Mouse (Mus musculus) liver, postnatal 0 days (tissue): ENCODE results near the gene Gm11733.

Experiments
- CTCF ChIP-seq: sonication (generic); IDR thresholded peaks from 2 replicates; pipeline ENCODE4 v1.5.1; 2016; ENCODE audit warnings: antibody characterized with exemption, low read depth
- EP300 ChIP-seq: IDR thresholded peaks from 2 replicates; pipeline ENCODE4 v1.6.1; 2016; ENCODE audit warnings: antibody characterized with exemption, low read depth, mild to moderate bottlenecking

DNA sequence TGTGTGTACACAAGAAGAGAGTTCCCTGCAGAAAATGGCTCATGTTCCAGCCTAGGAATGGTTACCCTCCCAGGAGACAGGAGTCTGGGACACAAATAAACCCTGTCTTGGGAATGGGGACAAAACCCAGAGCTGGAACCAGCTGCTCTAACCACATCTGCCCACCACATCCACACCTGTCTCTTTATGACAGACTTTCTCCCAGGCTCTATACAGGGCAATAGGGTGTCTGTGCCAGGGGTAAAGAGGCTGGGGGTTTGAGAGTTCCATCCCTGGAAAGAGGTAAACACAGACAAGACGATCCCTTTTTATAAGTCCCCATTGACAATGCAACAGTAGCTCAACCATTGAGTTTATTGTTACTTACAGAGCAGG lies 14.0 kb downstream of the Gm11733 start:
- no peak for TF ChIP-seq CTCF
- TF ChIP-seq EP300 = no peak
